In genomic region chr3:116952242-116952899, GRCm38 (mm10) we compare ENCODE assay signal across 39 mouse cellular contexts. TPM values are rescaled to one million over a fixed set of nuclear protein-coding genes. Genes with fewer than 3 reads are reported as not detected.
DNase-seq lines count a peak whose midpoint lies in the region; ATAC-seq and TF ChIP-seq lines count a peak whose summit lies in the region.
"Had no signal": no experiment of that assay in that cellular context is flagged by ENCODE, and none has a peak within 500 bp of the region (broad histone marks: within the 10 kb centered on the region; RNA-seq: fewer than 3 reads in every experiment).

No protein-coding gene starts in this region.

- H3K4me2 ChIP-seq in heart, embryonic 12.5 days: no peak overlapping the region
- H3K4me2 ChIP-seq: forebrain, embryonic 13.5 days; intestine, embryonic 15.5 days; limb, embryonic 13.5 days; lung, embryonic 15.5 days; midbrain, embryonic 15.5 days; neural tube, embryonic 12.5 days had no signal

- WGBS in heart, adult 2 months: 45% methylated on average over 8 of the region's 8 CpGs
- WGBS in heart, embryonic 12.5 days: 69% methylated on average over 8 of the region's 8 CpGs

- no peak overlapping the region for H3K9ac ChIP-seq in heart, adult 2 months (ENCODE audit: low read depth, low read length)
- H3K9ac ChIP-seq in heart, embryonic 12.5 days: no peak overlapping the region
- H3K9ac ChIP-seq: forebrain, embryonic 13.5 days; intestine, embryonic 15.5 days; limb, embryonic 13.5 days; liver, embryonic 14.5 days; lung, embryonic 15.5 days; midbrain, embryonic 15.5 days; neural tube, embryonic 12.5 days had no signal

- H3K4me1 ChIP-seq in heart, adult 2 months (ENCODE audit: control insufficient read depth, insufficient read depth, low read length): peaks cover 34% of the 10 kb centered on the region
- H3K4me1 ChIP-seq in heart, embryonic 12.5 days (replicated peaks): peaks cover 14% of the 10 kb centered on the region; the same call in 1 of the 2 replicates
- H3K4me1 ChIP-seq: forebrain, embryonic 13.5 days; intestine, embryonic 15.5 days; limb, embryonic 13.5 days; midbrain, embryonic 10.5 days; midbrain, embryonic 15.5 days; neural tube, embryonic 12.5 days had no signal

- no peak overlapping the region for H3K4me3 ChIP-seq in heart, adult 2 months
- no peak overlapping the region for H3K4me3 ChIP-seq in heart, embryonic 12.5 days
- no peak overlapping the region for H3K4me3 ChIP-seq in layer of hippocampus, adult 2 months
- H3K4me3 ChIP-seq: forebrain, embryonic 13.5 days; intestine, embryonic 15.5 days; limb, embryonic 13.5 days; lung, embryonic 15.5 days; midbrain, embryonic 10.5 days; midbrain, embryonic 15.5 days; neural tube, embryonic 12.5 days had no signal

- H3K36me3 ChIP-seq in heart, adult 2 months (ENCODE audit: control insufficient read depth, insufficient read depth, low read length): peaks cover 76% of the 10 kb centered on the region
- H3K36me3 ChIP-seq in heart, embryonic 12.5 days: no peaks in the 10 kb centered on the region
- H3K36me3 ChIP-seq: intestine, embryonic 15.5 days; limb, embryonic 13.5 days; lung, embryonic 15.5 days; midbrain, embryonic 10.5 days; midbrain, embryonic 15.5 days; neural tube, embryonic 12.5 days had no signal

- peak overlapping the region; percentile 86 for H3K27ac ChIP-seq in heart, adult 2 months
- no peak overlapping the region for H3K27ac ChIP-seq in heart, embryonic 12.5 days (ENCODE audit: poor library complexity, severe bottlenecking)
- peak overlapping the region; percentile 49; the same call in 1 of the 2 replicates for H3K27ac ChIP-seq in layer of hippocampus, adult 2 months
- H3K27ac ChIP-seq: forebrain, embryonic 13.5 days; hindbrain, postnatal 0 days; intestine, embryonic 15.5 days; limb, embryonic 13.5 days; liver, embryonic 14.5 days; lung, embryonic 15.5 days; midbrain, embryonic 10.5 days; midbrain, embryonic 15.5 days; neural tube, embryonic 12.5 days had no signal

- H3K9me3 ChIP-seq in heart, embryonic 12.5 days (replicated peaks): no peaks in the 10 kb centered on the region
- H3K9me3 ChIP-seq: forebrain, embryonic 13.5 days; intestine, embryonic 15.5 days; limb, embryonic 13.5 days; lung, embryonic 15.5 days; midbrain, embryonic 10.5 days; midbrain, embryonic 15.5 days; neural tube, embryonic 12.5 days had no signal

- ATAC-seq in heart, embryonic 12.5 days (ENCODE audit: insufficient number of reproducible peaks, low FRiP score): no peak
- ATAC-seq: activated CD4-positive, CD25-positive, alpha-beta regulatory T cell, adult 4 months; forebrain, embryonic 13.5 days; hindbrain, postnatal 0 days; intestine, embryonic 15.5 days; midbrain, embryonic 15.5 days had no signal

- TF ChIP-seq POLR2A in heart, adult 2 months (IDR thresholded peaks at IDR 0.05; ENCODE audit: insufficient read depth, low read depth, low read length): 0 out of 2 replicates have a peak, but pooled peaks have one; percentile 31

- intact Hi-C loops in heart, adult 2 months (cut with DNase I): loop anchor here (1.0 kb wide), 2 partner anchors 14 to 31 kb away; no protein-coding TSS in a partner anchor

- TF ChIP-seq CTCF in heart, adult 2 months (IDR thresholded peaks at IDR 0.05): no peak
- TF ChIP-seq CTCF in layer of hippocampus, adult 2 months (conservative IDR thresholded peaks at IDR 0.05): no peak

- no peak for TF ChIP-seq EP300 in heart, adult 2 months (IDR thresholded peaks at IDR 0.05; ENCODE audit: insufficient read depth, low read depth, low read length)

- peaks cover 2% of the 10 kb centered on the region; the same call in 1 of the 2 replicates for H3K79me2 ChIP-seq in heart, adult 2 months (replicated peaks; ENCODE audit: control insufficient read depth, insufficient read depth, low read length)

- no peaks in the 10 kb centered on the region for H3K27me3 ChIP-seq in heart, adult 2 months (ENCODE audit: control insufficient read depth, insufficient read depth, low read length)
- no peaks in the 10 kb centered on the region for H3K27me3 ChIP-seq in heart, embryonic 12.5 days (replicated peaks)
- H3K27me3 ChIP-seq: CH12.LX; forebrain, embryonic 13.5 days; intestine, embryonic 15.5 days; limb, embryonic 13.5 days; lung, embryonic 15.5 days; midbrain, embryonic 15.5 days; neural tube, embryonic 12.5 days had no signal

- DNase-seq in adrenal gland, postnatal 10 days: peak; percentile 52
- DNase-seq in adrenal gland, postnatal 4 days (ENCODE audit: low spot score in 2 of 2): no peak
- DNase-seq in heart, adult 2 months: peak in 1 of 2 experiments; percentile 56
- no peak for DNase-seq in layer of hippocampus, adult 2 months (ENCODE audit: low spot score in 2 of 2)
- no peak for DNase-seq in layer of hippocampus, postnatal 25 days (ENCODE audit: extremely low spot score in 1 of 2, low spot score in 1 of 2)
- DNase-seq in lung, postnatal 10 days: peak; percentile 21
- no peak for DNase-seq in lung, postnatal 14 days
- DNase-seq: adrenal gland, postnatal 36 days; cerebellum, adult 8-10 months; cerebellum, postnatal 25 days; gastrocnemius, postnatal 25 days; heart, postnatal 10 days; kidney, adult 8-10 months; kidney, postnatal 10 days; layer of hippocampus, adult 9-11 months; right cerebral cortex, postnatal 4 days; thymus, adult 18-20 months; thymus, postnatal 25 days had no signal

RNA-seq across cellular contexts. Expression of gene 4930455H04Rik, which starts 15.7 kb away (rescaled TPM):
- total RNA-seq in adrenal gland, postnatal 10 days (2021): under 1 TPM in 1 of 2 experiments, not detected in 1; 0.21 TPM
- not detected for total RNA-seq in adrenal gland, postnatal 4 days (2021)
- not detected for total RNA-seq in heart, adult 2 months (2021)
- polyA plus RNA-seq in heart, adult 2 months (2012; rRNA removed): 0.16 TPM in 1 of 2 replicates, not detected in the other
- polyA plus RNA-seq in heart, embryonic 12.5 days (2016; fragmentation: Nextera tagmentation; extraction: Ambion mirVana): not detected in 2 replicates
- not detected for total RNA-seq in layer of hippocampus, adult 2 months (2021)
- total RNA-seq in layer of hippocampus, postnatal 25 days (2021): not detected
- total RNA-seq: CH12.LX; ES-E14; gastrocnemius, postnatal 25 days; hindbrain, postnatal 0 days; left cerebral cortex, adult 18-20 months; left cerebral cortex, postnatal 36 days; megakaryocyte progenitor cell, adult 5-6 weeks had no signal
- polyA plus RNA-seq: activated CD4-positive, CD25-positive, alpha-beta regulatory T cell, adult 4 months; C2C12; embryonic facial prominence, embryonic 11.5 days; forebrain, embryonic 13.5 days; hindbrain, embryonic 11.5 days; hindbrain, postnatal 0 days; intestine, embryonic 15.5 days; large intestine, adult 2 months; limb, embryonic 13.5 days; liver, embryonic 14.5 days; lung, embryonic 15.5 days; midbrain, embryonic 10.5 days; midbrain, embryonic 15.5 days; neural tube, embryonic 12.5 days; spleen, adult 2 months had no signal

RNA-seq across cellular contexts. Expression of gene Palmd, which starts 16.4 kb away (rescaled TPM):
- 10 to 100 TPM; 59.5 to 68.1 TPM for total RNA-seq in adrenal gland, postnatal 10 days (2021)
- total RNA-seq in adrenal gland, postnatal 4 days (2021): 10 to 100 TPM; 33.4 to 42.1 TPM
- 10 to 100 TPM; 55.2 to 55.6 TPM for total RNA-seq in heart, adult 2 months (2021)
- 13.7 and 21.2 TPM in 2 replicates for polyA plus RNA-seq in heart, adult 2 months (2012; rRNA removed)
- 13.9 and 14.8 TPM in 2 replicates for polyA plus RNA-seq in heart, embryonic 12.5 days (2016; fragmentation: Nextera tagmentation; extraction: Ambion mirVana)
- 10 to 100 TPM; 30.2 TPM for total RNA-seq in layer of hippocampus, adult 2 months (2021)
- 10 to 100 TPM; 27.6 to 32.8 TPM for total RNA-seq in layer of hippocampus, postnatal 25 days (2021)
- total RNA-seq: CH12.LX; megakaryocyte progenitor cell, adult 5-6 weeks had no signal
- polyA plus RNA-seq: activated CD4-positive, CD25-positive, alpha-beta regulatory T cell, adult 4 months had no signal

Comparison
In these comparisons a context has a peak if more than half of its experiments do, and no peak if none do; other contexts are left out.
1. DNase-seq: peak in adrenal gland, postnatal 10 days (single experiment) and lung, postnatal 10 days (single experiment); none in adrenal gland, postnatal 4 days (0 of 2), layer of hippocampus, adult 2 months (0 of 2), layer of hippocampus, postnatal 25 days (0 of 2) and lung, postnatal 14 days (single experiment).